ENCODE assay signal across 11 mouse cellular contexts in the genomic region with DNA sequence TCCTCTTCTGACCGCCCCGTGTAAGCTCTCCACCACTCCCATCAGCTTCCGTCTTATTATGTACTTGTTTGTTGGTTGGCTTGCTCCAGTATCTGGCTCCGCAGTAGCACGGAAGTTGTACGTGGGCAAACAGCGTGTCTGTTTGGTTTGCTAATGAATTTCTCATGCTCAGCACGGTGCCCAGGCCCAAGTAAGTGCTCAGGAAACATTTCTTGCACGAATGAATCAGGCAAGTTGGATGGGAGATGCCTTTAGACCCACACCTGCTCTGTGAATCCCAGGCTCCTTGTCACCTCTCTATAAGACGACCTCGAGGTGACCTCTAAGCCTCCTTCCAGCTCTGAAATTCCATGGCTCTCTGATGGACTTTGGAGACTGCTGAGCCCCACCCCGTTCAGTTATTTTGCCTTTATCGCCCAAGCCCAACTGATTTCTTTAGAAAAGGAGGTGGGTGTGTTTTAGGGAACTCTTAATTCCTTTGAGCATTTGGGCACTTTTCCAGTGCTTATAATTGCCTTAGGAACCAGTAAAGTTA. TPM values are rescaled to one million over a fixed set of nuclear protein-coding genes. Genes with fewer than 3 reads are reported as not detected.
DNase-seq lines count a peak whose midpoint lies in the region; ATAC-seq and TF ChIP-seq lines count a peak whose summit lies in the region.
"Had no signal": no experiment of that assay in that cellular context is flagged by ENCODE, and none has a peak within 500 bp of the region (broad histone marks: within the 10 kb centered on the region; RNA-seq: fewer than 3 reads in every experiment).

No protein-coding gene starts in this region.

- intact Hi-C loops in gastrocnemius, postnatal 14 days (cut with DNase I; ENCODE audit: low total_unique reads) = no loop called here

- no peak overlapping the region for H3K4me3 ChIP-seq in kidney, embryonic 15.5 days (replicated peaks)
- peak overlapping the region; percentile 11 to 42; a peak in 3 of 4 replicates for H3K4me3 ChIP-seq in ES-E14 (ENCODE audit: insufficient read depth in 1 of 2, low read depth in 1 of 2, low read length in 2 of 2, poor library complexity in 1 of 2, severe bottlenecking in 1 of 2)
- no peak overlapping the region for H3K4me3 ChIP-seq in embryonic facial prominence, embryonic 14.5 days (ENCODE audit: low read depth, low read length)
- H3K4me3 ChIP-seq in midbrain, embryonic 13.5 days (replicated peaks) = no peak overlapping the region
- H3K4me3 ChIP-seq: liver, embryonic 15.5 days had no signal

- in situ Hi-C loops in ES-E14 (cut with MboI; ENCODE audit: low sequenced_read_pairs in 2 of 2, unreplicated experiment in 2 of 2) = no loop called here

- no peak for DNase-seq in kidney, postnatal 14 days
- DNase-seq in ES-E14 (ENCODE audit: low read depth, low spot score) = peak; percentile 92
- DNase-seq in embryonic facial prominence, embryonic 14.5 days (ENCODE audit: low spot score) = peak; percentile 67
- DNase-seq in gastrocnemius, postnatal 14 days = no peak
- no peak for DNase-seq in heart, postnatal 4 days
- DNase-seq in spleen, adult 12 weeks (ENCODE audit: low spot score) = no peak
- DNase-seq: kidney, postnatal 25 days had no signal

- H3K27ac ChIP-seq in kidney, embryonic 15.5 days = peak overlapping the region; percentile 25; the same call in 1 of the 2 replicates
- peak overlapping the region; percentile 87 for H3K27ac ChIP-seq in ES-E14 (ENCODE audit: insufficient read depth, low read depth, low read length, poor library complexity, severe bottlenecking)
- H3K27ac ChIP-seq in embryonic facial prominence, embryonic 14.5 days (replicated peaks; ENCODE audit: low read depth, low read length) = no peak overlapping the region
- peak overlapping the region; percentile 54; the same call in 1 of the 2 replicates for H3K27ac ChIP-seq in midbrain, embryonic 13.5 days
- H3K27ac ChIP-seq: liver, embryonic 15.5 days had no signal

- H3K4me1 ChIP-seq in kidney, embryonic 15.5 days = 0 out of 2 replicates have a peak, but pooled peaks cover 4% of the 10 kb centered on the region
- peaks cover 11 to 23% of the 10 kb centered on the region in 2 experiments for H3K4me1 ChIP-seq in ES-E14 (ENCODE audit: control insufficient read depth in 2 of 2, insufficient read depth in 2 of 2, low read length in 2 of 2, poor library complexity in 1 of 2)
- peaks cover 18% of the 10 kb centered on the region for H3K4me1 ChIP-seq in embryonic facial prominence, embryonic 14.5 days (ENCODE audit: control insufficient read depth, insufficient read depth, low read length)
- H3K4me1 ChIP-seq in midbrain, embryonic 13.5 days (replicated peaks) = peaks cover 23% of the 10 kb centered on the region
- H3K4me1 ChIP-seq: liver, embryonic 15.5 days had no signal

- no peaks in the 10 kb centered on the region for H3K36me3 ChIP-seq in kidney, embryonic 15.5 days
- no peaks in the 10 kb centered on the region for H3K36me3 ChIP-seq in ES-E14 (ENCODE audit: control insufficient read depth, insufficient read depth, low read length, poor library complexity, severe bottlenecking)
- H3K36me3 ChIP-seq in embryonic facial prominence, embryonic 14.5 days (ENCODE audit: control insufficient read depth, insufficient read depth, low read length) = no peaks in the 10 kb centered on the region
- H3K36me3 ChIP-seq in midbrain, embryonic 13.5 days = no peaks in the 10 kb centered on the region
- H3K36me3 ChIP-seq: liver, embryonic 15.5 days had no signal

- no peaks in the 10 kb centered on the region for H3K9me3 ChIP-seq in kidney, embryonic 15.5 days (replicated peaks)
- H3K9me3 ChIP-seq in ES-E14 (ENCODE audit: control insufficient read depth, insufficient read depth, low read depth, low read length) = no peaks in the 10 kb centered on the region
- H3K9me3 ChIP-seq in embryonic facial prominence, embryonic 14.5 days (ENCODE audit: control insufficient read depth, low read length) = no peaks in the 10 kb centered on the region
- H3K9me3 ChIP-seq in midbrain, embryonic 13.5 days = no peaks in the 10 kb centered on the region
- H3K9me3 ChIP-seq: liver, embryonic 15.5 days had no signal

- H3K9ac ChIP-seq in kidney, embryonic 15.5 days = no peak overlapping the region
- H3K9ac ChIP-seq in ES-E14 (ENCODE audit: insufficient read depth, low read depth, low read length, poor library complexity, severe bottlenecking) = peak overlapping the region; percentile 17; the same call in 1 of the 2 replicates
- H3K9ac ChIP-seq in embryonic facial prominence, embryonic 14.5 days (ENCODE audit: low read depth, low read length) = no peak overlapping the region
- H3K9ac ChIP-seq in midbrain, embryonic 13.5 days (replicated peaks) = no peak overlapping the region
- H3K9ac ChIP-seq: liver, embryonic 15.5 days had no signal

- no peaks in the 10 kb centered on the region for H3K27me3 ChIP-seq in kidney, embryonic 15.5 days
- no peaks in the 10 kb centered on the region for H3K27me3 ChIP-seq in embryonic facial prominence, embryonic 14.5 days (replicated peaks; ENCODE audit: control insufficient read depth, insufficient read depth, low read length)
- H3K27me3 ChIP-seq in midbrain, embryonic 13.5 days = no peaks in the 10 kb centered on the region

- H3K4me2 ChIP-seq in kidney, embryonic 15.5 days = no peak overlapping the region
- H3K4me2 ChIP-seq in embryonic facial prominence, embryonic 14.5 days (ENCODE audit: low read depth, low read length) = no peak overlapping the region
- no peak overlapping the region for H3K4me2 ChIP-seq in midbrain, embryonic 13.5 days (replicated peaks)
- H3K4me2 ChIP-seq: liver, embryonic 15.5 days had no signal

- WGBS in kidney, embryonic 15.5 days = 63% methylated on average over 13 of the region's 13 CpGs
- WGBS in embryonic facial prominence, embryonic 14.5 days = 48% methylated on average over 13 of the region's 13 CpGs
- WGBS in midbrain, embryonic 13.5 days = 44% methylated on average over 13 of the region's 13 CpGs

- no peak for ATAC-seq in kidney, embryonic 15.5 days (replicated peaks; ENCODE audit: low FRiP score)
- ATAC-seq in embryonic facial prominence, embryonic 14.5 days (ENCODE audit: low read depth) = peak; percentile 24; the same call in 1 of the 2 replicates
- ATAC-seq in midbrain, embryonic 13.5 days = no peak
- ATAC-seq: activated CD4-positive, CD25-positive, alpha-beta regulatory T cell, adult 4 months had no signal

TF ChIP-seq in ES-E14, 5 proteins besides CTCF, POLR2A, EP300 and RAD21:
- TF ChIP-seq HCFC1 (IDR thresholded peaks at IDR 0.05; ENCODE audit: borderline replicate concordance, insufficient read depth, low read length) (no peak), MAFK (IDR thresholded peaks at IDR 0.05; ENCODE audit: insufficient read depth, low read depth, low read length) (no peak), CHD2 (IDR thresholded peaks at IDR 0.05; ENCODE audit: low read depth, low read length) (peak; percentile 63; the same call in 1 of the 2 replicates)

RNA-seq across cellular contexts. Expression of a gene that starts 55.4 kb away (rescaled TPM):
- polyA plus RNA-seq in kidney, embryonic 15.5 days (2015; fragmentation: Nextera tagmentation; extraction: Ambion mirVana) = 7.3 and 8.1 TPM in 2 replicates
- 19.1 and 37.5 TPM in 2 replicates for total RNA-seq in ES-E14 (2012; rRNA removed)
- polyA plus RNA-seq in embryonic facial prominence, embryonic 14.5 days (2014; fragmentation: Nextera tagmentation; extraction: Ambion mirVana) = 32.6 and 38.4 TPM in 2 replicates
- 10.5 and 11.4 TPM in 2 replicates for polyA plus RNA-seq in midbrain, embryonic 13.5 days (2015; fragmentation: Nextera tagmentation; extraction: Ambion mirVana)
- total RNA-seq in gastrocnemius, postnatal 14 days (2021) = 10 to 100 TPM; 39.7 to 49.4 TPM
- 10 to 100 TPM; 25.0 to 26.9 TPM for total RNA-seq in heart, postnatal 4 days (2021)

Comparison
In these comparisons a context has a peak if more than half of its experiments do, and no peak if none do; other contexts are left out.
1. H3K4me3 ChIP-seq: peak in ES-E14 (2 of 2); none in kidney, embryonic 15.5 days (single experiment), embryonic facial prominence, embryonic 14.5 days (single experiment) and midbrain, embryonic 13.5 days (single experiment).
2. DNase-seq: peak in ES-E14 (single experiment) and embryonic facial prominence, embryonic 14.5 days (single experiment); none in kidney, postnatal 14 days (single experiment), gastrocnemius, postnatal 14 days (single experiment), heart, postnatal 4 days (single experiment) and spleen, adult 12 weeks (single experiment).